Mouse (Mus musculus) 3T3-L1 (cell line): ENCODE results near the gene Cenps.

Source experiments
- DNase-seq: peaks from one replicate; pipeline ENCODE4 v3.0.0-alpha.2; 2015; ENCODE audit warnings: low read depth, low spot score

Cenps gene

GRCm38 (mm10) chr4:149157415-149157973, 20.1 kb upstream of the Cenps start:
- DNase-seq, result no peak

DNA sequence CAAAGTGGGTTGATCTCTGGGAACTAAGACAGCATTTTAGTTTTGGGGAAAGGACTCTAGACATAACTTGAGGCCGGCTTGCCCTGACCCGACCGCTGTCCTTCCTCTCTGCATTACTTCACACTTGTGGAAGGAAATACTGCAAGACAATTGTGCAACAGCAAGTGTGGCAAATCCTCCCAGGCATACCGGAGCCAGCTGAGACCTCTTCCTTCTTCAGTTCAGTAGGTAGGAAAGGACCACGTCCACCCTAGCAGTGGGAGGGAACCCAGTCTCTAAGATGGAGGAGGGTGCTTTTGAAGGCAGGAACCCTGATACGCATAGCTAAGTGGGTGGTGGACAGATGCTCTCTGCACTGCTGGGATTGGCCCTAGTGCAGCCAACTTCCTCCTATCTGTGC, 18.3 kb upstream of the Cenps start:
- no peak for DNase-seq

DNA sequence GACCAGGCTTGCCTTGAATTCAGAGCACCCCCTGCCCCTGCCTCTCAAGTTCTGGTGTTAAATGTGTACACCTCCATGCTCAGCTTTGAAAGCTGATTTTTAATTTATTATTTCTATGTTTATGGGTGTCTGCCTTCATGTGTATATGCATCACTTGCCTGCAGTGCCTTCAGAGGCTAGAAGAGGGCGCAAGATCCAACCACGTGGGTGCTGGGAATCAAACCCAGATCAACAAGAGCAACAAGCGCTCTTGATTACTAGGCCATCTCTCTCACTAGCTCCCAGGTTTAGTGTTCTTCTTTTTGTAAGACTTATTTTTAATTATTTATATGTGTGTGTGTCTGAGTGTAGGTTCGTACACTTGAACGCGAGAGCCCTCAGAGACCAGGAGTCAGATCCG, 17.4 kb upstream of the Cenps start:
- DNase-seq, result no peak

DNA sequence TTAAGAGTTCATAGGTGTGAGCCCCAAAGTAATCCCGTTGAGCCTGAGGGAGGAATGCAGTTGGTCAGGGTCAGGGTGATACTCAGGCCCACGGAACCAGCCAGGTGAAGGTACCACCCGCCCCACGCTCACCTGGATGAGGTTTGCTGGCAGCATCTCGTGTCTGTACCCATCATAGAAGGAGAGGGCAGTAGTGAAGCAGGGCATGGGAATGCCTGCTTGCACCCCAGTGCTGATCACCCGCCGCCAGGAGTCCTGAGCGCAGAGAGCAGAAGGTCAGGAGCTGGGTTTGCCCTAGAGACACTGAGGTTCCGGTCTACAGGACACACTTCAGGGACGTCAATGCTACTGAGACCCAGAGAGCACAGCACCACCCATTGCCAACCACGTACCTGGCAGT, 13.3 kb upstream of the Cenps start:
- DNase-seq, result no peak

DNA sequence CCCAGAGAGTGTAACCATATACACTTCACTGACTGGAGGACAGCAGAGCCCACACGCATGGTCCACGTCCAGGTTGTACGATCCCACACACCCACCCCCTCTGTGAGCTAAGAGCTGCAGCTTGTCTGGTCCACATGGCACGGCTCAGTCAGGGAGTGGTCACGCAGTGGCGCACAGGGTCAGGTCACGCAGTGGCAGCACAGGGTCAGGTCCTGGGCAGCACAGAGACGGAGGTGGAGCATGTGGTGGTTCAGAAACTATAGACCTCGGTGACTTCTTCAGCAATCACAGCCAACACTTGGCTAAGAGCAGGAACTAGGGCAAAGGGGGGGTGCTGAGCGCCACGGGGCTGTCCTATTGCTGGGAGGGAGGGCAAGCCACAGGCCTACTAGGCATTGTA, 12.8 kb upstream of the Cenps start:
- no peak for DNase-seq

- no peak for DNase-seq
These were observed 12.2 kb upstream of the Cenps start for GRCm38 (mm10) chr4:149149611-149150010.

GRCm38 (mm10) chr4:149149196-149149595, 11.8 kb upstream of the Cenps start:
- no peak for DNase-seq

DNA sequence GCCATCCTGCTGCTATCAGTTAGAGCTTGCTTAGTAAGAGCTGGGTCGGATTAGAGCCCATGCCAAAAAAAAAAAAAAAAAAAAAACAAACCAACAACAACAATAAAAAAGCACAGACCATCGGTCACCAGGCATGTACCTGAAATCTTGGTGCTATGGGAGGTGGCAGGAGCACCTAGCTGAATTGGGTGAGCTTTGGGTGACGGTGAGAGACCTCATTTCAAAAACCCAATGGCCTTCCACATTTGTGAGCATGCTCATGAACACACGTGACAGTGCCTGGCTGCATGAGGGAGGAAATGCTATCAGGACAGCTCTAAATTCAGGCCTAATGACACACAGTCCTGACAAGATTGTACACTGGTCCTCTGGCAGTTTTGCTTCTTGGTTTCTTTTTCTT, 10.7 kb upstream of the Cenps start:
- DNase-seq, result no peak

GRCm38 (mm10) chr4:149147528-149147927, 10.1 kb upstream of the Cenps start:
- DNase-seq, result no peak

DNA sequence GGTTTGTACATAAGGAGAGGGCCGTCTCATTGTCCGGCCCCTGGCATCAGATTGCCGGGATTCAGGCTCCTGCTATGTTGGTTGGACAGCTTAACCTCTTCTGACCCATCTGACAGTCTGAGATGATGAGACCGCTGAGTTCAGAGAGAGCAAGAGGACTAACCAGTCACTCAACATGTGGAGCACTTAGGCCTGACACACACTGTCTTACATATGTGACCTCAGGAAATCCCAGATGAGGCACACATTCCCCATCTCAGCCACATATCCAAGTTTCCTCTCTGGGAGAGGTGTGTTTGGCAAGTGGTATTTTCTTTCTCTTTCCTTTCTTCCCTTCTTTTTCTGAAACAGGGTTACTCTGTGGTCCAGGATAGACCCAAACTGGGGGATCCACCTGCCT, 7.7 kb upstream of the Cenps start:
- peak; percentile 61 for DNase-seq

DNA sequence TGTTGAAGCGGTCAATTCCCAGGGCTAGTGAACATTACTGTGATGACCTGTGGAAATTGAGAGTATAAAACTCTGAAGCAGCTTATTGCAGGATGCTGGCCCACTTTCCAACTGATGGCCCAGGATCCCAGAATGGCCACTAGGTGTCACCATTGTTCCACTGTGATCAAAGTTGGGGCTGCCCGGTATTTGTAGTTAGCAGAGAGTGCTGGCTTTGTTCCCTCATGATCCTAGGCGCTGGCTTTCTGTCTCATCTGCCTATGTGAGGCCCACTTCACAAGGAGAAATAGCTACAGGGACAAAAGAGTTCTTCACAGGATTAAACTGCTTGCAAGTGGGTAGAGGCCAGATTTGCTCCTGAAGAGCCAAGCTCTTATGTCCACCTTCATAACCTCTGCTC, 7.0 kb upstream of the Cenps start:
- DNase-seq, result peak; percentile 92

GRCm38 (mm10) chr4:149143594-149143993, 6.2 kb upstream of the Cenps start:
- no peak for DNase-seq

- no peak for DNase-seq
These were observed 1.1 kb upstream of the Cenps start for GRCm38 (mm10) chr4:149138515-149138914.

- peak; percentile 27 for DNase-seq
These were observed 1.1 kb downstream of the Cenps start for GRCm38 (mm10) chr4:149136116-149136850.

- no peak for DNase-seq
These were observed 4.0 kb downstream of the Cenps start for GRCm38 (mm10) chr4:149133395-149133794.

DNA sequence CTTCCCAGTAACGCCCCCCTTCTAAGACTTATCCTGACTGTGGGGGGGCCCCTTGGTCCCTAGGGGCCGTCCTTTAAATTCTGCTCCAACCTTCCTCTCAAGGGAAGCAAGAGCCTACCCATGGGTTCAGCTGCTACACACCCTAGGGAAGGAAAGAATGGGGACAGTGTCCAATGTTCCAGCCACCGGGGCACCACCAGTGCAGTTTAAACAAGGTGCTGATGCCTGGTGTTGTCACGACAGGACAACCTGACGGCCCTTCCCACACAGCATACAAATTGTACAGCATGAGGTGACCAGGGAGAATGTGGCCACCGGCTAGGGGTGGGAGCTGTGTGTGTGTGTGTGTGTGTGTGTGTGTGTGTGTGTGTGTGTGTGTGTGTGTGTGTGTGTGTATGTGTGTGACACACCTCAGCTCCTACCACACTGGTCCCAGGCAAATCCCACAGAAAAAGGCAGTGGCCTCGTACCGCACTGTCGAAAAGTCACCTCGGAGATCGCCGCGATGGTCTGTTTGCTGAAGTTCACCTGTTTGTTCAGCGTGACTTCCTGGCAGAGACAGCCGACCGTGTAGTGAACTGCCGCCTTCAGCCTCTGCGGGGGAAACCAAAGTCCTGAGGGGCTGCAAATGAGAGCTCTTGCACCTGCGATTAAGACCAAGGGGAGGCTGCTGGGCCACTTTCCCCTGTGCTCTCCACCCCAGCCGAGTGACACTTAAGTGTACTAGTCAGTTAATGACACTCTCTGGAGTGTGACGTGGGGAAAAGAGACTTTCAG, 5.5 kb downstream of the Cenps start:
- DNase-seq, result no peak

DNA sequence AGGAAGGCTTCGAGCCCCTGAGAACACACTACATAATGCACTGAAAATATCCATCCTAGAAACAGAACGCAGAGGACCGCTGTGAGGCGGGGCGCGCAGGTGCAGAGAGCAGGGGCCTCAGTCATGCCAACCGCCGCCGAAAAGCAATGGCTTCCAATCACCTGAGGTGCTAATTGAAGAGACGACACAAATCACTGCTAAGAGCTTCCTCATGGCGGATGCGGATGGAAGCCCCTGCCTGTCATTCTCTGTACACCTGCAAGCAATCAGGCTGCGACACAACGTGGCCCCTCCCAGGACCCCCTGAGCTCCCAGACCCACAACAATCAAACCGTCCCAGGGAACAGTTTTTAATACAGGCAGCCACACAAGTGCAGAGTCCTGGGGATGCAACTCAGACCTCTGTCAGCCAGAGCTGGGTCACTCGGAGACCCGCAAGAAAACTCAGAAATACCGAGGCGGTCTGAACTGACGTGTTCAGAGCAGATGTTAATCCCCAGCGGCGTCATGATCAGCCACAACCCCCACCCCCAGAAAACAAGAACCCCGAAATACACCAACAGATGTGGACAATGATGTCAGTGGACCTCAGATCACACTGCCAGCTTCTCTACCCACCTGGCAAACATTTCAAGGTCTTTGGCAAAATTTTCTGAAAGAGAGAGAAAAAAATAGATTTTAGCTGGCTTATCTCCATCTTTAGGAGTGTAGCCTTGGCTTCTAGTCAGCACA, 6.2 kb downstream of the Cenps start:
- DNase-seq, result no peak

DNA sequence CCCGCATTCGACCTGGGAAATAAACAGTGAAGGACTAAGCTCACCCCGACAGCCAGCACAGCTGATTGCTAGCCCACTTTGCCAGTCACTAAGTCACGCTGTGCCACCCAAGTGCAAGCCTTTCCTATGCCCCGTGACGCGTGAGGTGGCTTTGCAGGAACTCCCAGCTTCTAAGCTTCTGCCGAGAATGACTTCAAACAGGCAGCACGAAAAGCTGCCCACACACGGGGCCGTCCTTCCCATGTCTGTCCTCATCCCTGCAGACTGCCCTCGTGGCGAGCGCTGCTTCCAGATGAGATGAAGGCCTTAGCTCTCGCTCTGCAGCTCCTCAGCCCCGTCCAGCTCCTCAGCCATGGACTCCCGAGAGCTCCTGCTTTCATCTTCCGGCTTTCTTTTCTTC, 9.0 kb downstream of the Cenps start:
- no peak for DNase-seq

- no peak for DNase-seq
These were observed 10.8 kb downstream of the Cenps start, which contains the start of gene Cort for GRCm38 (mm10) chr4:149126663-149127062. TSS of gene Cort (minus strand) at chr4:149126763.

GRCm38 (mm10) chr4:149126115-149126509, 11.3 kb downstream of the Cenps start:
- DNase-seq, result no peak

GRCm38 (mm10) chr4:149125341-149126114, 11.9 kb downstream of the Cenps start:
- DNase-seq, result no peak
